Mouse (Mus musculus): ENCODE measurements around the gene Mapk9.

Gene Mapk9

DNA sequence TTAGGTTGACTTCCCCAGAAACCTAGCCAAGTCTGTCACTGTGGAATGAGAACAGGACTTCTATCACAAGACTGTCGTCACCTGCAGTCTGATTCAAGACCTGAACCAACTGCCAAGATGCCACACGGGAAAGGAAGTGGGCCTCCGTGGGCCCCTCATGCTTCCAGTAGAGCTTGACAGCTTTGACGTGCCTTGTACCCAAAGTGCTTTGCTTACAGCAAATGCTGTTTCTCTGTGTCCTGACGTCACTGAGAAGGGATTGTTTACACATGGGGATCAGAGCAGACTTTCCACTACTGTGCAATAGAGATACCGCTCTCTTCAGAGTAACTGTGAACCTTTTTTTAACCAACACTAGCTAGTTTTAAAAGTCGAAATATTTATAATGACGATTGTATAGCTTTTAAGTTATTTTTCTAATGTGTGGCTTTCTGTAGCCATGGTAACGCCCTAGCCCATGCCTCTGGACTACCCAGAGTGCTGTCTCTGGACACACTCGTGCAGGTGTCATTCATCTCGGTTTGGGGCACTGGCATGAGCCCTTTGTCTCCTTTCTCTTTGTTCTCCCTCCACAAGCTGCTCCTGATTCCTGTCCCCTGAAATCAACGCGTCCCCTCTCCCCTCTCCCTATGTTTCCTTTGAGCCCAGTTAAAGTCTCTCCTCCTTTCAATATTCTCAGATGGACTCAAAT is 8.7 kb upstream of the Mapk9 start:
- in situ Hi-C loops (cut with MboI, MseI): no loop called here

DNA sequence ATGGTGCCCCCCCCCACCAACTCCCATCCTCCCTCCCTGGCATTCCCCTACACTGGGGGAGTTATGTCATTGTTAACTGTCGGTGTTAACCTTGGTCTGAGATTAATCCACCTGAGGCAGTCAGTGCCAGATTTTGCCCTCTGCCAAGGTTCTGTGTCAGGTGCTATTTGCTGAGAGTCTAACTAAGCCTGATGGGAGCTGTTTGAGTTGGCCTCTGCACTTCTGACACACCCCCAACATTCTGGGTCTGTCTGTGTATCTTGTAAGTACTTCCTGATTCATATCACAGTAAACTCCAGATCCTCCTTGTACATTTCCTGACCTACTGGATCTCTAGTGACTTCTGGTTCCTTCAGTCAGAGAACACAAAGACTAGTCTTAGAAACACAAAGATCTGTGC is 5.9 kb upstream of the Mapk9 start:
- in situ Hi-C loops (cut with MboI, MseI): no loop called here

DNA sequence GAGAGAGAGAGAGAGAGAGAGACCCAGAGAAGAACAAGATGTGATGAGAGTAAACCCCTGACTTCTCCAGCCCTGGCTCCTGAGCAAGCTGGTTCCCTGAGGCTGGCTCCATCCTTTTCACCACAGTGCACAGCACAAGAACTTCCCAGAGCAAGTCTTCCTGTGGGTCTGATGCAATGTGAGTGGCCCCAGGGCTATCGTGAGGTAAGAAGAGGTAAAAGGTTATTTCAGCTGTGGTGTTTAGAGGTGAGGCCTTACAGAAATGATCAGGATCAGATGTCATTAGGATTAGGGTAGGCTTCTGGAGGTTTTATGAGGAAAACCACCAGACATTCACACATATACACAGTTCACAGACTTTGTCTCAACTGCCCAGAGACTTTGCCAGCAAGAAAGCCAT is 4.7 kb upstream of the Mapk9 start:
- in situ Hi-C loops (cut with MboI, MseI): no loop called here

DNA sequence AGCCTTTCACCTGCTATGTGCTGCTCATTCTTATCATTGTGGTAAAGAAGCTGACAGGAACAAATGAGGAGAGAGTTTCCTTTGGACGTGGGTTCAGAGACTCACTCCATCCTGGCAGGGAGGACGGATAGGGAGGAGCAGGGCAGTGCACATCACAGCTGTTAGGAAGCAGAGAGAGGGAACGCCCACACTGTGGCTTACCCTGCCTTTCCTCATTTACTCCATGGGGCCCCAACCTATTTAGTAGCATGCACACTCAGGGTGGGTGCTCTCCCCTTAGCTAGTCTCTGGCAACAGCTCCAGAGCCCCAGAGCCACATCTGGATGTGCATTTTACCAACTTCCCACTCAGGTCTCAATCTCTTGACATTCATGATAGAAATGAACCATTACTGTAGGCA is 3.8 kb upstream of the Mapk9 start:
- in situ Hi-C loops (cut with MboI, MseI): no loop called here

DNA sequence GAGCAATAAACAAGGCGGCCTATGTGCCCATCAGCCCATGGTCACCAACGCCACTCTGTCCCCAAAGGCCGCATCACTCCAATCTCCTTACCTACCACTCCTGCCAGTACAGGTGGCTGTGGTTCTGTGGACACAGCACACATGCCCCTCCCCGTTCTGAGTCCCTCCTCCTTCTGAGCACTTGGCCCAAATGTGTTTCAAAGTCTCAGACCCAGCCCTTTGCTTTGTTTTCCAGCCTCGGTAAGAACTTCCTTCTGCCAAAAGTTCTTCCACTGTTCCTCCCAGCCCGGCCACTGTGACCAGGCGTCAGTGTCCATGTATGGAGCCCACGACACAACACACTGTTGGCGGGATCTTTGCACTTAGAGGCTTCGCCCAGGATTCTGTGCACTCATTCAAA is 2.2 kb upstream of the Mapk9 start:
- in situ Hi-C loops (cut with MboI, MseI): no loop called here

DNA sequence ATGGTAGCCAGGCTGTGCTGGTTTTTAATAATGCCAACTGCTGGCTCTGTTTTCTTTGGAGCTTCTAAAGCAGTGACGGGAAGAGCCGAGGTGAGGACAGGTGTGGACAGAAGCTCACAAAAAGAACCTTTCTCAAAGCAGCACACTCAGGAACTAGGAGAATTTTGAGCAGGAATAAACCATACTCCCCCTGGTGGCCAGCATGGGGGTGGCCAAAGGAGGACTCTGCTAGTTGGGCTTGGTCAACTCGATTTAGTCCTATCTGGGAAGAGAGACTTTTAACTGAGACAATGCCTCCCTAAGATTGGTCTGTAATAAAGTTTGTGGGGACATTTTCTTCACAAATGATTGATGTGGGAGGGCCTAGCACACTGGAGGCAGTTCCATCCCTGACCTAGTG is 1.6 kb upstream of the Mapk9 start:
- in situ Hi-C loops (cut with MboI, MseI): no loop called here

DNA sequence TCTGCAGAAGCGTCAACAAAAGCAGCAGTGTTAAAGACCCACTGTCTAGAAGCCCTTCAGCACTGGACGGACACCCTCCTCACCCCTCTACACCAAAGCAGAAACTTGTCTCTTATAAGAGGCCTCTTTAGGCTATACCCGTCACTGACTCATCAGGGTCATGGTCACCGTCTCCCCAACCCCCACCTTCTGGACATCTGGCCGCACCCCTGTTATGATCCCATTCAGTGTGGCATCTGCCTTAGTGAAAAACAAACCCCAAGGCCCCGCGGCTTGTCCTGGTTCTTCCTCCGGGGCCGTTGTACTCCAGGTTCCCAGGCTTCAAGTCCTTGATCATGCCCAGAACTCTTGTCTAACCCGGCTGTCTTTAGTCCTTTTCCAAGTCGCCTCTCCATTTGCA is 593 bp upstream of the Mapk9 start:
- in situ Hi-C loops (cut with MboI, MseI): no loop called here

DNA sequence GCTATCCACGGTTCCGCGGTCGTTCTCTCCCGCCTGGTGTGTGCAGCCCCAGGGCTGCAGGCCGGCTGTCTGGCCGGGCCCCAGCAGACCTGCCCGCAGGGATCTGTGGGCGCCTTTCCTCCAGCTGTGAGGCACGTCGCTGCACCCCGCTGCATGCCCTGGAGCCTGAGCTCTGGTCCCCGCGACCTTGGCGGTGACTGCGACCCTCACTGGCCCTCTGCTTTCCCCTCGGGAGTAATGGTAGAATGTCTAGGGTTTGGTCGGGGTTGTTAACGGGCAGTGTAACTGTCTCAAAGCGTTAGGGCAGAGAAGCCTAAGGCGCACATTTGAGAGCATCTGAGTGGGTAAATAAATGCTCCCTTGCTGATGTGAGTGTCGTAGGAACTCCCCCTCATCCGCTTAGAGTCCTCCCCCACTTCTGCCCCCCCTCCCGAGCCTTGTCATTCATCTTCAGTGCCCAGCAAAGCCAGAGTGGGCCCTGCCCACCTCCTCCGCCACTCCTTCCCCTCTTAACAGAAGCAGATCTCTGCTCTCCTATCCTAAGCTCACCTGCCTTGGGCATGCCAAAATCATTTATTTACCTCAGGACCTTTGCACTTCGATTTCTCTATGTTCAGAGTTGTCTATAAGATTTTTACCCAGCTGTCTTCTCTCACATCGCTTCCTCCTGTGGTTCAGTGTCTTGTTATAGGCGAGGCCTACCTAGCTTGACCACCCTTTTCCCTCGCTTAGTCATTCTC is 690 bp downstream of the Mapk9 start:
- in situ Hi-C loops (cut with MboI, MseI): no loop called here

DNA sequence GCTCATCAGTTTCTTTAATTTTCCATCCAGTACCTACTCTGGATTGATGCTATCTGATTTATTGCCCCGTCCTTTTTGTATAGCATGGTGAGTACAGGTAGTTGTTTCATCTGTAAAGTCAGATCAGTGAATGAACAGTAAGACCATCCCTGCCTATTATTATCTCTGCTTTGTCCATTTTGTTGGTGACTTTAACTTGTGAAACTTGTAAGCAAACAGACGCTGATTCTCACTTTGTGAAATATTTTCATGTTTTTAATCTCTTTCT is 1.2 kb downstream of the Mapk9 start:
- in situ Hi-C loops (cut with MboI, MseI): no loop called here

DNA sequence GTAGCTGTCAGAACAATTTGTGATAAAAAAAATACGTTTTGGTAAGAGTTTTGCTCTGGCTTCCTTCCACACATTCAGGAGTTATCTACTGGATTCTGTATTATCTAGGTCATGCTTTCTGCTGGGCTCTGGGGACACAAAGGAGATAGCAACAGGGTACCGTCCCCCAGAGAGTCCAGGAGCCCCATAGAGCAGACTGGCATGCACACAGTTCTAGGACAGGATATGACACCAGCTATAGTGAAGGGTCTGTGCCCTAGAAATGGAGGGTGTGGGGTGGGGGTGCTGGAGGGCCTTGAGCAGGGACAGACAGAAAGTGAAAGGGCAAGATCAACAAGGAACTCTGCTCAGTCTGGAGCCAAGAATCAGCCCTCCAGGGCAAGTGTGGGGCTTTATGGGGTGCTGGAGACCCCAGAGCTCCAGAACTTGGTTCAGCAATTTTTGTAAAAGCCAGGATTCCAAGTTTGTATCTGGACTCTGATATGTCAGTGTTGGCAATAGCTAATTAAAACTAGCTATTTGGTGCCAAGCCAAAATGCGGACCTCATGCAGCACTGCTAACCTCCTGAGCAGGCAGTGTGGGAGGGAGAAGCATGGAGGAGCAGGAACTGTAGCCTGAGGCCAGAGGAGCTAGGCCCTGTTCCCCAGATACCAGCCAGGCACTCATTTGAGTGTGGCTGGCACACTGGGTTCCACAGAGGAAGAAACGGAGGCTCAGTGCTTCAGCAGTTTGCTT is 1.7 kb downstream of the Mapk9 start:
- in situ Hi-C loops (cut with MboI, MseI): no loop called here

DNA sequence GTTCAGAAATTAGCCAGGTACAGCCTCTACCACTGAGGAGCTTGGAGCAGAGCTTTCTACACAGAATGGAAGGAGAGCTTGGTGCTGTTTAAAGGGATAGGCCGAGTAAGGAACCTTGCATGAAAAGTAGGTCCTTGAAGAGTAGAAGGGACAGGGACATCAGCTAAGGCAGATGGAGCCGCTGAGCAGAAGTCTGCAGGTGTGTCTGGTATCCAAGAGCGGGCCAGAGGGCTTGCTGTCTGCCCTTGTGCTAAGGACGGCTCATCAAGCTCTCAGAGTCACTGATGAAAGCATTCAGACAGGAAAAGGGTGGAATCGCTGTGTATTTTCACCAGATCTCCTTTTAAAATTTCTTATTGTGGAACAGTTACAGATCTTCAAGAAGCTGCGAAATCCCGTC is 3.8 kb downstream of the Mapk9 start:
- in situ Hi-C loops (cut with MboI, MseI): no loop called here

DNA sequence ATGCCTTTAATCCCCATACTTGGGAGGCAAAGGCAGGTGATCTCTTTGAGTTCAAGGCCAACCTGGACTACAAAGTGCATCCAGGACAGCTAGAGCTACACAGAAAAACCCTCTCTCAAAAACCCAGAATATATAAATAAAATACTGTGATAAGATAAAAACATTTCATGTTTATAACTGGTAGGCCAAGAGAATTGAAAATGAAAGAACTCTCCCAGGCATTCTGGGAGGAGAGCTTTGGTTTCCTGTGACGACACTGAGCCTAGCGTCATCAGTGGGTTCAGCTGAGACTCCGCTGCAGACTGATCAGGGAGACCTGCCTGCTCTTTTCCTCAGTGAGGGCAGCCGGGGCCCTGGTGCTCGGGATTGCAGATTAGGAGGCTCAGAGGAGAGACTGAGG is 8.6 kb downstream of the Mapk9 start:
- in situ Hi-C loops (cut with MboI, MseI): no loop called here

DNA sequence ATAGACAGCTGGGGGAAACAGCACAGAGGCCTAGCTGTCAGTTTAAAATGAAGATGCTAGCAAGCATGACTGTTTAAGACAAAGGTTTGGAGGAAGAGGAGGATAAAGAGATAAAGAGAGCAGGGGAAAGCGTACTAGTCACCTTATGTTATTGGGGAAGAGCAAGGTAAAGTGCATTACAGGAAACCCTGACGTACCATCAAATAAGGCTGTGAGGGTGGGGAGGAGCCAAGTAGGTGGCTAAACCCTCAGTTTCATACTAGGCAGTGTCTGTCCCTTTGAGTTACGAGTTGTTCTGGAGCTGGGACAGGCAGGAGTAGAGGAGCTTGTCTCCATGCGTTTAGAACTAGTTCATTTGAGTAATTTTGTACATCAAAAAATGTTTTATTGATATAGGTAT is 14.6 kb downstream of the Mapk9 start:
- in situ Hi-C loops (cut with MboI, MseI): no loop called here

DNA sequence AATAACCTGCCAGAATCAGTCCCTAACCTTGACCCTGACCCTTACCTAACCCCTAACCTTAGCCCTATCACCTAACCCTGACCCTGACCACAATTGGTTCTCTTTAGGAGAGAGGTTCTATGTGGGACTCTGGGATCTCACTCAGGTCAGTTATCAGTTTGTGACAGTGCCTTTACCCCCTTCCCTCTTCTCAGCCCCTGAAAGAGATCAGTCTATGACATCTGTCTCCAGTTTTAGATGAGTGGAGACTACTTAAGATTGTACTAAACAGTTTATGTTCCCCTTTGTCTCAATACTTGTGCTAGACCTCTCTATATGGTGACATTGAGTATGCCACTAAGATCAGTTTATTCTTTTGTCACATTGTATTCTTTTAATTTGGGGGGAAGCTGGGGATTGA is 17.4 kb downstream of the Mapk9 start:
- in situ Hi-C loops (cut with MboI, MseI): no loop called here

DNA sequence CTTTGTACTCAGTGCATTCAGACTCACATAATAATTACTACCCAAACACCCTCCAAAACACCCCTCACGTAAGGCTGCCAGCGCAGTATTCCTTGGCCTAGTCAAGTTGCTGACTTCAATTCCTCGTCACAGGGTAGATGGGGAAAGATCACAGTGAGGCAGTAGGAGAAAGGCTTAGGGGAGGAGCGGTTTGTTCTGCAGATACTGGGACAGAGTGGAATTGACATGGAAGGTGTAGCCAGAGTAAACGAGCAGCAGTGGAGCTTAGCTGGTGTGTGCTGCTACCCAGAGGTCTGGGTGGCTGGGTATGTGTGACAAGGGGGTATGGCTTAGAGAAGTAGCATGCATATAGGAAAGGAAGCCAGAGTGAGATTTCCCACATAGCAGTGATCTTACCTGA is 20.8 kb downstream of the Mapk9 start:
- in situ Hi-C loops (cut with MboI, MseI): loop anchor here in 1 of 2 experiments (5.0 kb wide), 1 partner anchor 45 kb away; no protein-coding TSS in a partner anchor

DNA sequence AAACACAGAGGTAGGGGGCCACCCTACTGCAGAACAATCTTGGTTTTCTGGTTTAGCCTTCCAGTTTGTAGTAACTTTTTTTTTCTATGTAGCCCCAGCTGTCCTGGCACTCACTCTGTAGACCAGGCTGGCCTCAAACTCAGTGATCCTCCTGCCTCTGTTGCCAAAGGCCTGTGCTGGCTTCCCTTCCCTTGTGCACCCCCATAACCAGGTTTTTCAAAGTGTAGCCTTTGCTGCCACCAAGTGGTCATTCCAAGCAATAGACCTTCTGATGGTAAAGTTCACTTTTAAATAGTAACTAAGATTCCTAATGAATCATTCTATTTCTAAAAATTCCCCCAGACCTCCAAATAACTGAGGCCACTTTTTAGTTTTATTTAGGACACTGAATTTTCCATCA is 23.2 kb downstream of the Mapk9 start:
- in situ Hi-C loops (cut with MboI, MseI): loop anchor here (5.0 kb wide), 2 partner anchors 47 to 212 kb away; no protein-coding TSS in a partner anchor

DNA sequence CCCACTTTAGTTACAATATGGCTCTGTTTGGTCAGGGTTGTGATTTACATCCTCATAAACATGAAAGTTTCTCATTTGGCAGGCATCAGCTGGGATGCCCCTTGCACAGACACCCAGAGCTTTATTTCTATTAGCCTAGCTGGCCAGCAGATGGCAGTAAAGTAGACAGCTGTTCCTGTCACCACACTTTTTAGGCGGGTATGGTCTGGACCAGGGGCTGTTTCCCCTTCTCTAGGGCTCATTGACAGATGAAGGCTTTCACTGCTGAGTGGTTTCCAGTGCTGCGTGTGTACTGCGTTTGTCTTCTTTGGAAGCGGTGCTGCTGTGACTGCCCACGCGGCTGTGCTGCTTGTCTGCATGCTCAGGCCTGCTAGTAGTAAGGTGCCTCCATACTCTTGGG is 25.4 kb downstream of the Mapk9 start:
- in situ Hi-C loops (cut with MboI, MseI): loop anchor here (5.0 kb wide), 2 partner anchors 50 to 215 kb away; no protein-coding TSS in a partner anchor

DNA sequence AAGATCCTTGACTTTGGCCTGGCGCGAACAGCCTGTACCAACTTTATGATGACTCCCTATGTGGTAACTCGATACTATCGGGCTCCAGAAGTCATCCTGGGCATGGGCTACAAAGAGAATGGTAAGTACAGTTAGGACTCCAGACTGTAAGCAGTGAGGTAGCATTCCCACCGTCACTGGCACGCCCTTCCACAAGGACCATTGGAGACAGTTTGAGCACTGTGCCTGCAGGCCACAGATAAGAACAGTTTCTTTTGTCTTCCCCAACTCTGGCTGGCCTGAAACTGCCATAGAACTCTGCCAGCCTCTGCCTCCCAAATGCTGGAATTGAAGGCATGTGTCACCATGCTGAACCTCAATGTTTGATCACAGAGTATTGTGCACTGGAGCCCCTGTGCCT is 26.2 kb downstream of the Mapk9 start:
- in situ Hi-C loops (cut with MboI, MseI): loop anchor here (5.0 kb wide), 2 partner anchors 50 to 215 kb away; no protein-coding TSS in a partner anchor

DNA sequence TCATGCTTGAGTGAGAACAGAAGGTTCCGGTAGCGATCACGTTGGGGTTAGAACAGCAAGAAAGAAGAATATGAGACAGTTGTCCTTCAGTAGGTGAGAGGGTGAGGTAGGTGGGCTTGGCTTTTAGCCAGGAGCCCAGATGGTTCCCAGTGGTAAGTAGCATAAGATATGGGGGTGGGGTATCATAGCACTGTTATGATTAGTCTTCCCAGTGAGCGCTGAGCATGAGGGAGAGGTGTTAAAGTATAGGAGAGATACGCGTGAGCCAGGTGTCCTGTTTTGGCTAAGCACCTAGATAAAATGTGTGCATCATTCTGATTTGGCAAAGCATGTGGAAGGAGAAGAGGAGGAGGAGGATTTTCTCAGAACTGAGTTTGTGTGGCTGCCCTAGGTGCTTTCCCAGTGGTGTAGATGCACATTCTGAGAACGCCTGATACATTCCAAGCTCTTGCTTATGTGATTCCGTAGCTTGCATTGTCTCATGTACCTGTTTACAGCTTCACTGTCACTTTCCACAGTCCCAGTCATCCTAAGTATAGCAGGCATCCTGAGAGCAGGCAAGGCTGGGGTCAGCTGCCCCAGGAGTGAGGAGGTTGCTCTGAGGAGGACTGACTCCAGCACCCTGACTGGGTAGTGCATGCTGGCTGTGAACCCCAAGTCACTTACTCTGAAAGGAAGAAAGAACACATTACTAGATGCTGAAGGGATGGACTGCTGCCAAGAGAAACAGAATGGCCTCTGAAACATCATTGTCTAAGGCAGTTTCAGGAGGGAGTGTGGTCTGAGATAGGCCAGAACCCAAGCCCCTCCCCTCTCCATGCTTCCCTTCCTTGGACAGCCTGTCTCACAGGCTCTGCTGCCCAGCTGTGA is 30.6 kb downstream of the Mapk9 start:
- in situ Hi-C loops (cut with MboI, MseI): no loop called here

DNA sequence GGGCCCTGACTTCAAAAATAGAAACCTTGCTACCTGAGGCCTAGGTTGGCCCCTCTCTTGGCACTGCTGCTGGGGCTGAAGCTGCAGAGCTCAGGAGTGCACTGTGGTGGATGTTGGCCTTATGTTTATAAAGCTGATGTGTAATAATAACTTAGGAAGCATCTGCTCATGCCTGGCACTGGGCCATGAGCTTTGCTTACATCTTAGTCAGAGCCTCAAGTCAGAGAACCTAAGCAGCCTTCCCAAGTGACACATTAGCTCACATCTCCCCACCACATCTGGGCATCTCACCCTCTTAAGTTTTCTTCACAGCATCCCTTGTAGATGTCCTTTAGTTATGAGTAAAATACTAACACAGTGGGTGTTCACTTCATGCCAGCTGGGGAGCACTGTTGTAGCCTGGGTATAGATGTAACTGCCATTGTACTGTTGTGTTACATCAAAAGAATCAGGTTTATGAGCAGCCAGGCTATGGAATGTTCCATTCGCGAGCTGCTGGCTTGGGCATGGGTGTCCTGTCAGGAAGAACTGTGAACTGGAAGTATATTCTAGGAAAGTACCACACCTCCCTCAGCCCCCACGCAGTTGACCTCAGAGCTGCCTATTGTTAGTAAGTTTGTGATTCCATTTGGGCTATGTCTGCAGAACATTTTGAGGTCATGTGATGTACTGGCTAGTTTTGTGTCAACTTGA is 33.5 kb downstream of the Mapk9 start:
- in situ Hi-C loops (cut with MboI, MseI): no loop called here

DNA sequence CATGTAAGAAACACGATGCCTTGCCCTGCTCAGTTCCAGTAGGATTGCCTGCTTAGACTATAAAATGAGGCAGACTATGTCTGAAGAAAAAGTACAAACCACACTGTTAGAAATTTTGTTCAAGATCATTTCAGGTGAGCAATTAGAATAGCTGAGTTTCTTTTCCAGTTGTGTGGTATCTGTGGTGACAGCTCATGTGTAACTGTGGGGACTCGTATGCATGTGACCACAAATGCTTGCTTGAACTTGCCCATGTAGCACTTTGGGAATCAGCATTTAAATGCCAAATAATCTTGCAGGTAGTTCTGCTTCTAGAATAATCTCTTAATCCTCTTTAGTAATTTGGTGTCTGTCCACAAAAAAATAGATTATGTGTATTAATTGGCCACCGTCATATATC is 36.8 kb downstream of the Mapk9 start:
- in situ Hi-C loops (cut with MboI, MseI): no loop called here
